Mouse (Mus musculus) bone marrow, adult 2 months (tissue): ENCODE data around the gene Gm12184.

ENCODE experiments used
- CTCF ChIP-seq: fragments of 200-500 bp; IDR thresholded peaks from 2 replicates; pipeline ENCODE4 v1.5.1; 2011; ENCODE audit warnings: low read length, control low read depth; ENCODE audit not compliant: control insufficient read depth, insufficient read depth
- POLR2A ChIP-seq: fragments of 200-500 bp; IDR thresholded peaks from 2 replicates; pipeline ENCODE4 v1.6.1; 2011; ENCODE audit warnings: low read depth, mild to moderate bottlenecking, control low read depth, low read length, borderline replicate concordance; ENCODE audit not compliant: control insufficient read depth

DNA sequence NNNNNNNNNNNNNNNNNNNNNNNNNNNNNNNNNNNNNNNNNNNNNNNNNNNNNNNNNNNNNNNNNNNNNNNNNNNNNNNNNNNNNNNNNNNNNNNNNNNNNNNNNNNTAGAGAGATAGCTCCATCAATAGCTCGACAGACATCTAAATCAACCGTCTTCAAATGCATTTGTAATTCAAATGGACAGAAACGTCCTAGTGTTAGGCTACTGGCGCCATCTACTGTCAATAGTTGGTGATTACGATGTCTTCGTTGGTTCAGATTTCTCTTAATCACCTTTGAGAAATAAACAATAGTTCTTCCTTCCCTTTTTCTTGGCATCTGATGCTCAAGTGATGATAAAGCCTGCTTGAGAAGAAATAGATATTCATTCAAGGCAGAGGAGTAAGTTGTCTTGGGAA, 32.6 kb upstream of the Gm12184 start:
- TF ChIP-seq POLR2A, result no peak
- TF ChIP-seq CTCF, result peak; percentile 36; the same call in 1 of the 2 replicates
